Mouse (Mus musculus) megakaryocyte, embryonic 14.5 days (primary cell): ENCODE results near the gene Tmem131l.

Experiments used
- FLI1 ChIP-seq: IDR thresholded peaks from 2 replicates; pipeline ENCODE4 v1.6.1; 2012; ENCODE audit warnings: low read length, inconsistent platforms, mixed read lengths
- GATA1 ChIP-seq: IDR thresholded peaks from 3 replicates; pipeline ENCODE4 v1.6.1; 2012; ENCODE audit warnings: mixed read lengths, low read length, inconsistent platforms, borderline replicate concordance

GRCm38 (mm10) chr3:84022723-84023122, 17.3 kb downstream of the Tmem131l start:
- TF ChIP-seq GATA1 = no peak
- TF ChIP-seq FLI1 = no peak
